Mouse (Mus musculus) ovary, adult 18-20 months (tissue): ENCODE results near the gene Rab23.

Experiments
- DNase-seq: peaks from one replicate; pipeline ENCODE4 v3.0.0; 2022; ENCODE audit warnings: low spot score, mixed read lengths

Rab23 gene

DNA sequence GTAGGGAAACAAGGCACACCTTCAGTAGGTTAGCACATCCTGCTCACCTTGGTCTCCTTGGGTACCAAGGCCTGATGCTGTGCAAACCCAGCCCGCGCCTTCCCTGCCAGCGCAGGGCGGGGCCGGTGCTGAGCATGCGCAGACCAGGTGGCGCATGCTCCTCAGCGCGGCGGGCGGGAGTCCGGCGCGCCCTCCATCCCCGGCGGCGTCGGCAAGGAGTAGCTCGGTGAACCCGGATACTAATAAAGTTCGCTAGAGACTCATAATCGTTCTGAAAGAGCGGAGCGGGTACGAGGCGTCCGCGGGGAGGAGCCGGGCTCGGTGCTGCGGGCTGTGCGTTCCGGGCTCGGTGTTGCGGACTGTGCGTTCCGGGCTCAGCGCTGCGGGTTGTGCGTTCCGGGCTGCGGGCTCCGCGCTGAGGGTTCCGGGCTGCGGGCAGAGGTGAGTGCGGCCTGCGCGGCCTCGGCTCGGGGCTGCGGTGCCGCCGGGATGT is at the start of gene Rab23:
Gene Rab23, plus strand, starts transcription at position 155 of the 493 bp plus-strand sequence.
- peak; percentile 63 for DNase-seq

DNA sequence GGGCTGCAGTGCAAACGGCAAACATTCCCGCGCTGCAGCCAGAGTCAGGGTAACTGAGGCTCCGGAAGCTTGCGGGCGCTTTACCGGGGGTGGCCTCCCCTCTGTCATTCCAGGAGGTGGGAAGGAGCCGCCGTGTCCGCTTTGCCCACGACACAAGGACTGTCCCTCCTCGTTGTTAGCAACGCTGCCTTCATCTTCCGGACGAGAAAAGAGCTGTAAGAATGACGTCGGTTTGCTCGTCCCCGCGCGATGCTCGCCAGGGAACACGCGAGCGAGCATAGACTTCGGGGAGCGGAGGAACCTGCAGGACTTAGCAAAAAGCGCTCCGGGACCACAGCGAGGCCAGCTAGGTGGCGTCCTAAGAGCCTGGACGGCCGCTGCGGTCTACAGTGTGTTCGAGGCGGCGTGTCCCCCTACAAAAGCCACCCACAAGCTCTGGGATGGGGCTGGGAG is 49.5 kb upstream of the Rab23 start:
- DNase-seq = peak; percentile 31

GRCm38 (mm10) chr1:33671441-33671840 is 48.2 kb upstream of the Rab23 start:
- no peak for DNase-seq

- DNase-seq = no peak
These were observed 47.6 kb upstream of the Rab23 start for GRCm38 (mm10) chr1:33672083-33672482.

- no peak for DNase-seq
These were observed 47.2 kb upstream of the Rab23 start for GRCm38 (mm10) chr1:33672514-33672913.

DNA sequence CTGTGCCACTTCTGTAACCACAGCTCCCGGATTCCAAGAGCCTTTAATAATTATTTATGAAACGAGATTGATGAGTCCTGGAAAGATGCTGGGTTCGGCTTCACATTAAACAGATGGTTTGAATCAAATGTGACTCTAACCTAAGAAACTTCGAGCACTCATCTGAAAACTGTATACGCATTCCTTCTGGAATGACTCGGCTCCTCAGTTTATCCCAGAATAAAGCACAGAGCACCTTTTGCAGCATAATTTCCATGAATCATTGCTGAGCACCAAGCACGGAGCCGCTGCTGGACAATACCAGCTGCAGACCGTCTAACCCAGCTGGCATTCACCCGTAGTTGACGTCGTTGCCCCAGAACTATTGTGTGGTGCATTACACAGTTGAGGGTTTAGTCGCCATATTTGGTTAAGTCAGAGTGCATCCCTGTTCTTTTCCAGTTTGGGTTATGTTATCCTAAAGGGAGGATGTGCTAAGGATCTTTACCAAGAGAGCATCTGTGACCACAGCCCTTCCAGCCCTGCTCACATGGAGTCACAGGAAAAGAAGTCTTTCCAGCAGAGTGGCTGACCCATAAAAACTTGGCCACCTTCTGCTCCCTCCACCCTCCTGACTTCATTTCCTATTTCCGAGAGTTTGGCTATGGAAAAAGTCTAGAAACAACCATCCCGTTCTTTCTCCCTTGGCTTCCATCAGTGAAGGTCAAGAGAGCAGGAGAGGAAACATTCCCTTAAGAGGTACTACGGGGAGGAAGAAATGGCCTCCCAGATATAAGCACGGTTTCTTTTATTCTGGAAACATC is 46.3 kb upstream of the Rab23 start:
- no peak for DNase-seq

GRCm38 (mm10) chr1:33680435-33680834 is 39.3 kb upstream of the Rab23 start:
- no peak for DNase-seq

DNA sequence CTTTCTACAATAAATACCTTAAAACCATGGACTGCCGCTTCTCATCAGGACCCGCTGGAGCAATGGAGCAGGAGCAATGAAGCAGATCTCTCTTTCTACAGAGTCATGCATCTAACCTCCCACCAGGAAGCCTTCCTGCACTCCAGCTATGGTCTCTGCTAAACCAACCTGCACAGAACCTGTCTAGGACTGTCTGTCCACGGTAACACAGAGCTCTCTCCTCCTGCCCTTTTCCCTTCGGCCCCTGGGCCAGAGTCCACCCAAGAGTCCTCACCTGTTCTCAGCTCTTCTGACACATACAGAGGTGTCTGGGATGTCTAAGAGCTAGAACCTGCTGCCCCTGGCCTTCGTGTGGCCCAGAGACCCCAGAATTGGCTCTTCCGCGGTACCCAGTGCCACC is 38.8 kb upstream of the Rab23 start:
- DNase-seq = no peak

DNA sequence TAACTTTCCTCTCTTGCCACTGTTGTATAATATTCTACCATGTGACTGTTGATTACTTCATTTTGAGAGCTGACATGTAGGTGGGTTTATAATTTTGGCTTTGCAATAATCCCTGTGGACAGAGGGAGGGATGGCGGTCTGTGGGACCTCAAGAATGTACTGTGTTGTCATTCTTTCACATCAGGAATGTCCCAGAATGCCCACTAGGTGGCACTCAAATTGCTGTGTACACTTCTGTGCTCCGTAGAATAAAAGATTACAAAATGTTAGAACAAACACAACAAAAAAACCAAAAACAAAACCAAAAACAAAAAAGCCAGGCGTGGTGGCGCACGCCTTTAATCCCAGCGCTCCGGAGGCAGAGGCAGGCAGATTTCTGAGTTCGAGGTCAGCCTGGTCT is 35.2 kb upstream of the Rab23 start:
- DNase-seq = no peak

GRCm38 (mm10) chr1:33688810-33689209 is 30.9 kb upstream of the Rab23 start:
- DNase-seq = no peak

DNA sequence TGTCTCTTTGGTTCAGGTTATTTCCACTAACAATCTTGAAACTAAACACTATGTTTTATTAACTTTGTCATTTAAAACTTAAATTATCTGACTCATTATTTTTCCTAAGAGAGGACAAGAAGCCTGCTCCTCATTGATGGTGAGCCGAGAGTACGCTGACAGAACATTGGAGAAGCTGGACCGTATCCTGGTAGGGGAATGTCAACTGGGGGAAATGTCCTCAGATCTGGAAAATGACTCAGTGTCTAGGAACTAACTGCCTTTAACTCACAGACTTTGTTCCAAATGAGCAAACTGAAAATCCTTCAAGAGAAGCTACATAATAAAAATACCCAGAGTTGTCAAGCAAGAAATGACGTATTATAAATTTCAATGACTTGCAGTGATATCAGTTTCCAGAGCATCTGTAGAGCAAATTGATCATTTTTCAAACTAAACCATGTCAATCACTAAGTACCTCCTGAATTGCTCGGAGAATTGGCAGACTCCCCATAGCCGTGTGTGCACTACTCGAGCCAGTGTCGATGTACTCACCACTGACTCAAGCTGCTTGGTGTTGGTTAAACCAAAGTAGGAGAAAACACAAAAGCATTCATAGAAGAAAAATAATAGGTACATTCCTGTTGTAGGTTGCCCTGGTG is 30.1 kb upstream of the Rab23 start:
- no peak for DNase-seq

- no peak for DNase-seq
These were observed 29.6 kb upstream of the Rab23 start for GRCm38 (mm10) chr1:33690087-33690448.

DNA sequence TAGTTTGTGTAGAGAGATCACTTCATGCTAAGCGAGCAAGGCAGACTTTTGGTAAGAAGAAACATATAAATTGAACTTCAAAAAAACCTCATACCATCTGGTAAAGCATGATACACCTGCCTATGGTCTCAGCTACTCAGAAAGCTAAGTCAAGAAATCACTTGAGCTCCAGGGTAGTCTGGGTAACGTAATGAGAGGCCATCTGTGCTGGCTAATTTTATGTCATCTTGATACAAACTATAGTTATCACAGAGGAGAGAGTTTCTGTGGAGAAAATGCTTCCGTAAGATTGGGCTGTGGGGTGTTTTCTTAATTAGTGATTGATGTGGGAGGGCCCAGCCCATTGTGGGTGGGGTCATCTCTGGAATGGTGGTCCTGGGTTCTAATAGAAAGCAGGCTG is 25.8 kb upstream of the Rab23 start:
- no peak for DNase-seq

DNA sequence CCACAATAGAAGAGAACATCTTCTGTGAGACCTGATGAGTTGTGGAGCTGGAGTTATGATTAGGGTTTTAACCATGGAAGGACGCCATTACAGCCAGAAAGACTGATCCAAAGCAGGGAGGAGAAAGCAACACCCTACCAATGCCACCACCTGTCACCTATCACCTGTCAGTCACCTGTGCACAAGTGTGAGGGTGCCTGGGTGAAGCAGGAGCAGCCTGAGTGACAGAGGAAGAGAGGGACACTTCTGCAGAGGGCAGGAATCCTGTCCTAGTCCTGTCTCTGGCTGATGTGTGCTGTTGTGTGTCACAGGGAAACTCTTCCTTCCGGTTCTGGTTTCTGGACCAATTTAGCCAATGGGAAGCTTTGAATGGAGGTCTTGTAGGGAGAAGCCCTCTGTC is 23.7 kb upstream of the Rab23 start:
- DNase-seq = no peak

DNA sequence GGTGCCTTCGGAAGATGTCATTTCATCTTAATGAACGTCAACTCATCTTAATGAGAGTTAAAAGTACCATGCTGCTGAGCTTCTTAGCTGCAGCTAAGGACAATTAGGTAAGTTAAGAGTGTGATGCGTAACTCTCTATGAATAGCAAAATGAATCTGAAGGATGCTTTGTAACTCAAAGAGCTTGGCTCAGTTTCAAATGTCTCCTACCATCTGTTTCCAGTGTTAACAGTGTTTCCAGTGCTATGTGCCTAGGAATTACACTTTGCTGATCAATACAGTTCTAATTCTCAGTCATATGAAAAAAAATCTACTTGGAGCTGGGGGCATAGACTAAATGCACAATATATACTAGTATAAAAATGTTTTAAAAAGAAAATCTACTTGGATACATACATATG is 18.4 kb upstream of the Rab23 start:
- DNase-seq = no peak

DNA sequence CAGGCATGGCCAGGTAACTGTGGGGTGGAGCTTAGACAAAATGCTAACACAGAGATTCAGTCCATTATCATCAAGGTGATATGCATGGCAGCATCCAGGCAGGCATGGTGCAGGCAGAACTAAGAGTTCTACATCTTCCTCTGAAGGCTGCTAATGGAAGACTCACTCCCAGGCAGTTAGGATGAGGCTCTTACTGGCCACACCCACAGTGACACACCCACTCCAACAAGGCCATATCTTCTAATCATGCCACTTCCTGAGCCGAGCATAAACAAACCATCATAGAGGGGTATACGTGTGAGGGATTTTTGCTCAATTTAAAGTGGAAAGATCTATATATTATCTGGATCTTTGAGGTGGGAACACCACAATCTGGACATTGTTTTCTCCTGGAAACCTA is 10.1 kb upstream of the Rab23 start:
- no peak for DNase-seq

DNA sequence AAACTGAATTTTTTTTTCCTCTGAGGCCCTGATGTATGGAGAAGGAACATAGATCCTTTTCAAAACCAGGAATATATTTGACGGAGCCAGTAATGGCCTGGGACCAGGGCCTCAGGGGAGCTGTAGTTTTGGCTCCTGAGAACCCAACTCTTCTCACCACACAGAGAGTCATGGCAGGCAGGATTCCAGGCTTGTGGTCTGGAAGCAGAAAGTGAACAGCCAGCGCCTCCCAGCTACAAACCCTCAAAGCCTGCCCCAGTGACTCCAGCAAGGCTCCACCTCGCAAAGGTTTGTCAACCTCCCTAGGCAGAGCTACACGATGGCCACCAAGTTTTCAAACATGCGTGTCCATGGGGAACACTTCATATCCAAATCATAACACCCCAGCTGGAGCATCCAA is 7.7 kb upstream of the Rab23 start:
- no peak for DNase-seq

GRCm38 (mm10) chr1:33714796-33715195 is 4.9 kb upstream of the Rab23 start:
- DNase-seq = no peak

DNA sequence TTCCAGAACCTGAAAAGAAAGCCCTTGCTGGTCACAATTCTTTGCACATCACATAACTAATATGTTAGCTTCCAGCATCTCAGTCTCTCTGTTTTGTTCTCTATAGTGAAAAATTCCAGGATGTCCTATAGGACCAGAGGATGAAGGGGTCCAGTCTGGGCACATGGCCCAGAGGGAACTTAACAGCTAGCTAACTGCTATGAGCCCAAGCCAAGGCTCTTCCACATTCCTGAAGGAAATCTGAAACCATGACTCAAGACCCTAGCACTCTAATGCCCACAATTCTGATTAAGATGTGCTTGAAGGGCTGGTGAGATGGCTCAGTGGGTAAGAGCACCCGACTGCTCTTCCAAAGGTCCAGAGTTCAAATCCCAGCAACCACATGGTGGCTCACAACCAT is 2.1 kb upstream of the Rab23 start:
- DNase-seq = no peak

DNA sequence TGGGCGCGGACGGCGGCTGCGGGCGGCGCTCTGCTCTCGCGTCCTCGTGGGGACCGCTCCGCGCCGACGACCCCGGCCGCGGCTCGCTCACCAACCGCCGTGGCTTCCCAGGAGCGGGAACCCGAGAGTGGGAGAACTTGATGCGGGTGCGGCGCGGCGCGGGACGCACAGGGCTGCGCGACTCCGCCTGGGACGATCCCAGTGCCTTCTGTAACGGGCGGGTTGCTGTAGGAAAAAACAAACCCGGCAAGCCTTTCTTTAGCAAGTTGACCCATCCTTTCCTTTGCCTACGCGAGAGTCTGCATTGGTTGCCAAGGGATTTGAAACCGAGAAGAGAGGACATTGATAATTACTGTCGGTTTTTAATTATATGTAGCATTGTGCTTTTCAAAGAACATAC is 544 bp downstream of the Rab23 start:
- no peak for DNase-seq

GRCm38 (mm10) chr1:33721020-33721419 is 1.3 kb downstream of the Rab23 start:
- no peak for DNase-seq

DNA sequence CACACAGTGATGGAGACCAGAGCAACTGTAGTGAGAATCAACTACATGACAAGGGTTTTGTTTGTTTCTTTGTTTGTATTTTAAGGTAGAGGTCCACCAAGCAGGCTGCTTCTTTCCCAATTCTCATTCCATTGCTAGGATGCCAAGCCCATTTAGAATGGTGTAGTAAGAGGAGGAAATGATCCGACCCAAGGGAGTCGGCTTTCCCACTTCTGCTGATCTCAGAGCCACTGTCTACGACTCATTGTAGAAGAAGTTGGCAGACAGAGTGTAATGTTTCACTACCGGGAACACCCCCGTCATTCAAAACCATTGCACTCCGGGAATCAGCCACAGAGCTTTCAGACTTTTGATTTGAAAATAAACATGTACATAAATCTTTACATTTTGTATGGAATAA is 4.8 kb downstream of the Rab23 start:
- no peak for DNase-seq

DNA sequence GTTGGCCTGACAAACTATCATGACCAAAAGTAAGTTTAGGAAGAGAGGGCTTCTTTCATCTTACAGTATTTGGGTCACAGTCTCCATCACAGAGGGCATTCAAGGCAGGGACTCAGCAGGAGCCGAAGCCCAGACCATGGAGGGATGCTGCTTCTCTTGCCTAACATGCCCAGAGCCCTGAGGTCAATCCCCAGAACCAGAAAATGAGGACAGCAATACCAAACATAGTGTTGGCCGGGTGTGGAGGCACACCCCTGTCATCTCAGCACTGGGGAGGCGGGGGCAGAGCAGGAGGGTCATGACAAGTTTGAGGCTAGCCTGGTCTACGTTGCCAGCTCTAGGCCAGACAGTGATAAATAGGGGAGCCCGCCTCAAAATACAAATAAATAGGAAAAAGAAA is 5.4 kb downstream of the Rab23 start:
- no peak for DNase-seq

GRCm38 (mm10) chr1:33733044-33733443 is 13.4 kb downstream of the Rab23 start:
- no peak for DNase-seq
